Mouse (Mus musculus) heart, adult 8-10 months (tissue): ENCODE results near the gene Npc2. TPM values are rescaled to one million over a fixed set of nuclear protein-coding genes. Genes with fewer than 3 reads are reported as not detected.
A peak's percentile ranks its signal among the peaks of the same experiment; 100 is the strongest.

ENCODE experiments used
- DNase-seq: peaks from one replicate; pipeline ENCODE4 v3.0.0; 2022; ENCODE audit warnings: low spot score
- total RNA-seq, 4 experiments: library from RNA; stranded (reverse); gene quantifications; 2 replicates each; pipeline ENCODE4 v1.2.4; 2022

The Npc2 gene
- 10 to 100 TPM; 26.1 to 29.6 (median 26.9) TPM for total RNA-seq

GRCm38 (mm10) chr12:84772726-84773441, at the start of gene Npc2, which contains the start of gene Isca2:
Gene Npc2 (minus strand): TSS chr12:84773152.
Gene Isca2 (plus strand): TSS chr12:84773251.
- peak; percentile 98 for DNase-seq

DNA sequence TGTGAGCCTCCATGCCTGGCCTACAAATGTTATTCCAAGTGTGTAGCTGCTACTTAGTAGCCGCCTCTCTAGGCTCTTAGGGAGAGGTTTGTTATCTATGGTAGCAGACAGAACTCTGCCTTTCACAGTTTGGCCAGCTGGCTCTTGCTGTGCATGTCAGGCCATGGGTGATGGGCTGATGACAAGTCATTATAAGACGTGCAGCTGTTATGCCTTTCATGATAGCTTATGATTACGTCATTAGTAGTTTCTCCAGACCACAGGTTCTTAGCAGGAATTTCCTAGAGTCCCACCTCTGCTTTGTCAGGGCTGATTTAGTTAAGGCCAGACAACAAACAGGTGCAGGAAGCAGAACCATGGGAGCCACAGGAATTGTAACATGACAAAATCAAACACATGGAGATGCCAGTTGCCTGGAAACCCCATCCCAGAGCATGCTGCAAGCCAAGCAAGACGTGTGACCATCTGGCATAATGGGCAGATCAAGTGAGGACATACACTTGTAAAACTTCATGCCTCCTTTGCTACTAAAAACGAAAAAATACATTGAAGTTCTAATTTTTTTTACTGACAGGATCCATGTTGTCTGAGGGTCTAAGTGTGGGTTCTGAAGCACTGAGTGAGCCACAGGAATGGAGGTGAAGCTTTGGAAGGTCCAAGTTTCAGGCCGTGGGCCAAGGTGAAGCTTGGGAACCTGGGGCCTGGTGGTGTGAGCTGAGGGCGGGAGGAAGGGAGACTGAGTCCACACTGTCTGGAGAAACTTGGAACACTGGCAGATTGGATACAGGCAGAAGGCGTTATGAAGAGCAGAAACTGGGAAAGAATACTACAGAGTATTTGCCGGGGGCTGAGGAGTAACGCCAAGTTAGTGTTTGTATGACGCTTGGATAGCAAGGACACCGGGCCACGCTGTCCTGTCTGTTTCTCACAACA, 46.5 kb upstream of the Npc2 start:
- DNase-seq: peak; percentile 37

- no peak for DNase-seq
Observed at GRCm38 (mm10) chr12:84818496-84818895, 45.5 kb upstream of the Npc2 start.

- no peak for DNase-seq
Observed at GRCm38 (mm10) chr12:84814663-84815325, 41.8 kb upstream of the Npc2 start.

DNA sequence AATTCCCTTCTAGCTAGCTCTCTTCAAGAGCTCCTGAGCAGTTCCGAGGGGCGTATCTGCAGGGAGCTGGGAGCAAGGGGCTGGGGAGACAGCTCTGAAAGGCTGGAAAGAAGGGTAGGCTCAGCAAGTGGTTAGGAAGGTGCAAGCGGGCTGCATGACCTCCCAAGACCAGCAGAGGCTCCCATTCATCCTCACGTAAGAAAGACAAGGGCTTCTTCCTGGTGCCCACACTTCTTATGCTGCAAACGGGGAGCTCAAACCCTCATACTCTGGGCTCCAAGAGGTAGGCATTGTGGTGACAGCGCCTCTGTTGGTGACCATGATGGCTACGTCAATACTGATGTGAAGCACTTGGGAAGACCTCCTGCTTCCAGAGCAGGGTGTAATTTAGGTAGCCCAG, 40.8 kb upstream of the Npc2 start:
- DNase-seq: no peak

GRCm38 (mm10) chr12:84812004-84812403, 39.1 kb upstream of the Npc2 start:
- no peak for DNase-seq

DNA sequence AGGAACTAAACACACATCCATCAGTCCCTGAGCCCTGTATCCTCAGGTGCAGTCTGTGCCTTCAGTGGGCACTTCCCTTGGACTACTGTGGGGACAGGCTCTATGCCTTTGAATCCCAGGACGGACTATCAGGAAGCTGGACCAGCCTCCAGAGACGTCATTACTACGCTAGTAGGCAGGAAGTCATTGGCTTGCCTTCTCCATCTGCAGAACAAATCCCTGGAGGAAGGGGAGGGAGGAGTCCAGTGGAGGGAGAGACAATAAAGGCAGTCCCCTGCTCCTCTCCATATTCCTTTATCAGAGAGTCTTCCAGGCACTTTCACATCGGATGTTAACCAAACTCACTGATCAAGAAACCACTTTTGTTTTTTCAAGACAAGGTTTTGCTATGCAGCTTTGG, 38.6 kb upstream of the Npc2 start:
- DNase-seq: no peak

GRCm38 (mm10) chr12:84810810-84811209, 37.9 kb upstream of the Npc2 start:
- no peak for DNase-seq

GRCm38 (mm10) chr12:84809033-84809432, 36.1 kb upstream of the Npc2 start:
- DNase-seq: no peak

DNA sequence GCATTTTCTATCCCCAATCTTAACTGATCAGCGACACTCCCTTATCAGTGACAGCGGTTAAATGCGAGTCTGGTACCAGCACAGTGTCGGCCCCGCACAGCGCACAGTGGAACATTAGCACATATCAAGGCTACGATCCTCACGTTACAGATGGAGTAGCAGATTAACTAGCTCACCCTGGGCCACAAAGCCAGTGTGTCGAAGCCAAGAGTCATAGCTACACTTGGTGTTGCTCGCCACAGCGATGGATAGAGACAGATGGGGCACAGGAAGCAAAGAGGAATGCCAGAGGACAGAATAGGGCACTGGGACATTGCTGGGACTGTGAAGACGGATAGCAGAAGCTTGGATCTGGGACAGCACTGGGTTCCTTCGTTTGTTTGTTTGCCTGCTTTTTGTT, 34.4 kb upstream of the Npc2 start:
- no peak for DNase-seq

DNA sequence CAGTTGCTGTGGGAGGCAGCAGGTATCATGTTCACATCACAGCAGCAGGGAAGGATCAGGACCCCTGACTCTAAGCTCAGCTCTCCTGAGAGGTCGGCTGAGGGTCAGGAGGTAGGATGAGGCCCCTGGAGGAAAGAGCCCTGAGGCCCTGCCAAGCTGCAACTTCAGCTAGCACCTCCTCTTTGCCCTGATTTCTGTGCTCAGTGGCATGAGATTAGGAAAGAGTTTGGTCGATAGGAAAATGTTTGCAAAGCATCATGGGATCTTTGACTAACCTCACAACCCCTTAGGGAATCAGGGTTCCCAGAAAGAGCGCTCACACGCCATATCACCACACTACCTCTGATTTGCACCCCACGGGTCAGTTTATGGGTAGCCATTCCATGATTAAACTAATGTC, 33.8 kb upstream of the Npc2 start:
- DNase-seq: no peak

- DNase-seq: no peak
Observed at GRCm38 (mm10) chr12:84806010-84806409, 33.1 kb upstream of the Npc2 start.

- DNase-seq: no peak
Observed at GRCm38 (mm10) chr12:84805228-84805842, 32.4 kb upstream of the Npc2 start.

DNA sequence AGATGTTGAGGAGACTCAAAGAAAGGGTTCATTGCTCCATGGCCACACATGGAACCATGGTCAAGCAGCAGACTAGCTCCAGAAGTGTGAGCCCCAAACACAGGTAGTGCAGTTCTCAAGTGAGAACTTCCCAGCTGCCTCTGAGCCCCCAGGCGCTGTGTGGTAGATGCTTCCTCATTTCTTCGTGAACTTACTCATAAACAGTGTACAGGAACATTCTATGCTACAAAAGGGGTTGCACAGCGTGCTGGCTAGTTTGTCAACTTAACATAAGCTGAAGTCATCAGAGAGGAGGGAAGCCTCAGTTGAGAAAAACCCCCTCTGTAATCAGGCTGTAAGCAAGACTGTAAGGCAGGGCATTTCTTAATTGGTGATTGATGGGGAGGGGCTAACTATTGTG, 29.7 kb upstream of the Npc2 start:
- DNase-seq: no peak

DNA sequence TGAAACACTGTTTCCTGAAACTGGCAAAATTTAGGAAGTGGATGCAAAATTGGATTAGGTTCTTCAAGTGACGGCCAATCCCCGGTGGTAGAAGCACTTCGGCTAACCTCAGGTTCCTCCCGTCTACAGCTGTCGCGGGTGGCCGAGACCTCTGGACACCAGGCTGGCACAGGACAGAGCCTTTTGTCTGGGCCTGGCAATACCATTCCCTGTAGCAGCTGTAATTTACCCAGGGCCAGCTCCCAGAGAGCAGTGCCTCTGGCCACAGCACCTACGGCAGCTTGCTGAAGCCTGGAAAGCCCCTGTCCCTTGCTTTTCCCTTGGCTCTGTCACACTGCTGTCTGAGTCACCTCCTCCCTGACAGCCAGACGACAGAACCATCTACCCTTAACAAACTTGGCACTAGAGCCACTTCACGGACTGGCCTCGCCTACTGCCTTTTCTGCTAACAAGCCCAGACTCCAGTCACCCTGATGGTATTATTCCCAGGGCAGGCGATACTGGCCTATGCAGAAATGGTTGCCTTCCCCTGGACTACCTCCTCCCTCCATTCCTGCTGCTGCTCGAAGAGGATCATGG, 28.7 kb upstream of the Npc2 start:
- no peak for DNase-seq

DNA sequence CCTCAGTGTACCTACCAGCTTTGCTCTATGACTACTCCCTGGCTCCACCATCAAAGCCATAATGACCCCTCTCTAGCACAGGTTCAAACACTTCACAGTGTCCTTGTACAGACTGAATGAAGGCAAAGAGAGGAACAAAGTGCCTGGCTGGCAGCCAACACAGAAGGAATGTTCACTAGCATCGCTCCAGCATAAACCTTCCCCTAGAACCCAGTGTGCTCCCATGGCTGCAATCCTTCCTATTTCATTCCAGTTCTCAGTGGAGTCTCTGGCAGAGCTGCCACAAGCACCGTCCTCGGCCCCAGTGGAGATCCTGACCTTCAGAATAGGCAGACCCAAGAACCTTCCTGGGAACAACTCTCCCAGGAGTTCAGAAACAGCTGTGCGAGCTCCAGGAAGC, 27.5 kb upstream of the Npc2 start:
- DNase-seq: peak; percentile 35

GRCm38 (mm10) chr12:84799086-84799485, 26.1 kb upstream of the Npc2 start:
- DNase-seq: no peak

- no peak for DNase-seq
Observed at GRCm38 (mm10) chr12:84794647-84795046, 21.7 kb upstream of the Npc2 start.

GRCm38 (mm10) chr12:84792629-84793028, 19.7 kb upstream of the Npc2 start:
- no peak for DNase-seq

GRCm38 (mm10) chr12:84790853-84791252, 17.9 kb upstream of the Npc2 start:
- DNase-seq: no peak

DNA sequence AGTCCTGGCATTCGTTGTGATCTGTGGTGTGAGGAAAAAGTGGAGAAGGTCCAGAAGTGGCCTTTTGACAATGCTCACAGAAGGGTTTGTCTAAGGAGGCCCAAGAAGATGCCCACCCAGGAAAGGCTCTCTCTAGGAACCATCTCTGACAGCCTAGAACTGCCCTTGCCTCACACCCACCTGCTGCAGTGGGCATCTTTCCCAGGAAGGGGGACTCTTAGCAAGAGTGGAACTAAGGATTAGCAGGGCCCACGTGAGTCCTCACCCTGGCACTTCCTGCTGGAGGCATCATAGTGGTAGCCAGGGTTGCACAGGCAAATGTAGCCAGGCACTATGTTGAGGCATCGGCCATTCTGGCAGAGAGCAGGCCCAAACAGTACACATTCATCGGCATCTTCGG, 13.1 kb upstream of the Npc2 start:
- DNase-seq: no peak
